24 mouse cellular contexts compared by ENCODE assay signal in the genomic region with DNA sequence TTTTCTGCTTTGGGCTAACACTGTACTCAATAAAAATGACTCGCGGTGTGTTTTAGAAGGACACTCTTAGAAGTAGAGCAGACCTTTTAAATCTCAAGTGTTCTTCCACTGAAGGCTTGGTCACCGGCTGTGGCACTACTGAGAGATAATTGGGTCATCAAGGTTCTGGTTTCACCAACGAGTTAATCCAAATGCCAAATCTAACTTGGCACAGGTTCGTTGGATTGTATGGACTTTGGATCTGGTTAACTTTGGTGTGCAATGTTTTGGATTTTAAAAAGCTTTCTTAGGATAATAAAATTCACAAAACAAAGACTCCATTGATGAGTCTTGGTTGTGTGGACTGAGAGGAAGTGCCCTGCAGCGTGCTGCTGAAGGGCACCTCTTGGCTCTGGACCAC. TPM values are rescaled to one million over a fixed set of nuclear protein-coding genes. Genes with fewer than 3 reads are reported as not detected.
A peak's percentile ranks its signal among the peaks of the same experiment; 100 is the strongest.
DNase-seq lines count a peak whose midpoint lies in the region; TF ChIP-seq lines count a peak whose summit lies in the region.
"Had no signal": no experiment of that assay in that cellular context is flagged by ENCODE, and none has a peak within 500 bp of the region (broad histone marks: within the 10 kb centered on the region; RNA-seq: fewer than 3 reads in every experiment).

No protein-coding gene starts in this region.

- TF ChIP-seq POLR2A in kidney, adult 2 months (IDR thresholded peaks at IDR 0.05; ENCODE audit: low read depth, low read length): no peak
- no peak for TF ChIP-seq POLR2A in liver, adult 2 months (IDR thresholded peaks at IDR 0.05; ENCODE audit: extremely low read depth, insufficient read depth, low read length)

- DNase-seq in kidney, adult 2 months: peak; percentile 51
- DNase-seq in kidney, postnatal 14 days: no peak
- DNase-seq in liver, adult 2 months (ENCODE audit: extremely low read depth, low read depth, low spot score): peak; percentile 87
- DNase-seq in liver (no peak), adipocyte (ENCODE audit: low spot score) (no peak)
- DNase-seq: adrenal gland, adult 8-10 months; adrenal gland, postnatal 14 days; adrenal gland, postnatal 36 days; cerebellum, adult 11-12 months; cerebellum, adult 2 months; cerebellum, adult 9-10 months; cerebellum, postnatal 10 days; cerebellum, postnatal 25 days; forebrain, postnatal 0 days had no signal

- TF ChIP-seq CTCF in kidney, adult 2 months (conservative IDR thresholded peaks at IDR 0.05; ENCODE audit: insufficient read depth, insufficient read length, low read depth, low read length): no peak
- TF ChIP-seq CTCF in liver, adult 2 months (IDR thresholded peaks at IDR 0.05; ENCODE audit: low read depth, low read length): no peak

- no peak overlapping the region for H3K27ac ChIP-seq in kidney, adult 2 months (ENCODE audit: insufficient read depth, low read depth, low read length)
- H3K27ac ChIP-seq in liver, adult 2 months (replicated peaks; ENCODE audit: insufficient read depth, low read depth, low read length): 0 out of 2 replicates have a peak overlapping the region, but pooled peaks have one; percentile 10
- H3K27ac ChIP-seq: embryonic facial prominence, embryonic 10.5 days; embryonic facial prominence, embryonic 12.5 days; forebrain, embryonic 13.5 days; forebrain, embryonic 15.5 days had no signal

- WGBS in kidney, adult 2 months: 72% methylated on average over 6 of the region's 6 CpGs
- 46% methylated on average over 6 of the region's 6 CpGs for WGBS in liver, adult 2 months

- no peaks in the 10 kb centered on the region for H3K27me3 ChIP-seq in kidney, adult 2 months (replicated peaks; ENCODE audit: control insufficient read depth, insufficient read depth, low read length)
- no peaks in the 10 kb centered on the region for H3K27me3 ChIP-seq in liver, adult 2 months (ENCODE audit: control insufficient read depth, insufficient read depth, low read length)
- H3K27me3 ChIP-seq: embryonic facial prominence, embryonic 12.5 days; forebrain, embryonic 13.5 days; forebrain, embryonic 15.5 days had no signal

- no peak overlapping the region for H3K4me3 ChIP-seq in kidney, adult 2 months (ENCODE audit: insufficient read depth, low read depth, low read length)
- no peak overlapping the region for H3K4me3 ChIP-seq in liver, adult 2 months (ENCODE audit: insufficient read depth, low read depth, low read length)
- H3K4me3 ChIP-seq: embryonic facial prominence, embryonic 10.5 days; embryonic facial prominence, embryonic 12.5 days; forebrain, embryonic 13.5 days; forebrain, embryonic 15.5 days had no signal

- H3K4me1 ChIP-seq in kidney, adult 2 months (ENCODE audit: control insufficient read depth, insufficient read depth, low read length): peaks cover 8% of the 10 kb centered on the region; the same call in 1 of the 2 replicates
- peaks cover 8% of the 10 kb centered on the region for H3K4me1 ChIP-seq in liver, adult 2 months (ENCODE audit: control insufficient read depth, insufficient read depth, low read length)
- H3K4me1 ChIP-seq: forebrain, embryonic 13.5 days; forebrain, embryonic 15.5 days had no signal

- H3K36me3 ChIP-seq in kidney, adult 2 months (ENCODE audit: control insufficient read depth, insufficient read depth, low read length): no peaks in the 10 kb centered on the region
- H3K36me3 ChIP-seq in liver, adult 2 months (ENCODE audit: control insufficient read depth, insufficient read depth, low read length): no peaks in the 10 kb centered on the region
- H3K36me3 ChIP-seq: embryonic facial prominence, embryonic 10.5 days; embryonic facial prominence, embryonic 12.5 days; forebrain, embryonic 15.5 days had no signal

- peaks cover 10% of the 10 kb centered on the region; the same call in 1 of the 2 replicates for H3K79me2 ChIP-seq in liver, adult 2 months (ENCODE audit: control insufficient read depth, insufficient read depth, low read length)

- no peak overlapping the region; the same call in 1 of the 2 replicates for H3K9ac ChIP-seq in liver, adult 2 months (ENCODE audit: low read depth, low read length)
- H3K9ac ChIP-seq: embryonic facial prominence, embryonic 12.5 days; forebrain, embryonic 13.5 days; forebrain, embryonic 15.5 days; forebrain, postnatal 0 days had no signal

RNA-seq across cellular contexts. Expression of a gene that starts 3.8 kb away (rescaled TPM):
- polyA plus RNA-seq in kidney, adult 2 months (2012; rRNA removed): 9.0 and 9.1 TPM in 2 replicates
- 72.3 TPM in 2 replicates for total RNA-seq in liver, adult 2 months (2014; rRNA removed)
- 45.8 and 53.6 TPM in 2 replicates for polyA plus RNA-seq in liver, adult 2 months (2012; rRNA removed)
- total RNA-seq: adrenal gland, adult 18-20 months; adrenal gland, postnatal 36 days; forebrain, postnatal 0 days; MEL had no signal
- polyA plus RNA-seq: C2C12; cerebellum, adult 2 months; cortical plate, adult 2 months; embryonic facial prominence, embryonic 10.5 days; embryonic facial prominence, embryonic 12.5 days; embryonic facial prominence, embryonic 14.5 days; forebrain, embryonic 13.5 days; forebrain, embryonic 15.5 days; forebrain, postnatal 0 days had no signal

RNA-seq across cellular contexts. Expression of a gene that starts 43.5 kb away (rescaled TPM):
- polyA plus RNA-seq in kidney, adult 2 months (2012; rRNA removed): 0.39 and 0.50 TPM in 2 replicates
- total RNA-seq in liver, adult 2 months (2014; rRNA removed): not detected in 2 replicates
- polyA plus RNA-seq in liver, adult 2 months (2012; rRNA removed): not detected in 2 replicates
- total RNA-seq: MEL had no signal

RNA-seq across cellular contexts. Expression of a gene that starts 48.4 kb away (rescaled TPM):
- 126 and 170 TPM in 2 replicates for polyA plus RNA-seq in kidney, adult 2 months (2012; rRNA removed)
- total RNA-seq in liver, adult 2 months (2014; rRNA removed): 56.6 and 69.9 TPM in 2 replicates
- polyA plus RNA-seq in liver, adult 2 months (2012; rRNA removed): 39.4 and 46.7 TPM in 2 replicates

RNA-seq across cellular contexts. Expression of a gene that starts 48.4 kb away (rescaled TPM):
- not detected in 2 replicates for polyA plus RNA-seq in kidney, adult 2 months (2012; rRNA removed)
- not detected in 2 replicates for total RNA-seq in liver, adult 2 months (2014; rRNA removed)
- not detected in 2 replicates for polyA plus RNA-seq in liver, adult 2 months (2012; rRNA removed)
- total RNA-seq: adrenal gland, adult 18-20 months; adrenal gland, postnatal 14 days; ES-E14; forebrain, postnatal 0 days; MEL had no signal
- polyA plus RNA-seq: C2C12; cerebellum, adult 2 months; cortical plate, adult 2 months; embryonic facial prominence, embryonic 10.5 days; embryonic facial prominence, embryonic 12.5 days; embryonic facial prominence, embryonic 14.5 days; forebrain, embryonic 13.5 days; forebrain, embryonic 15.5 days; forebrain, postnatal 0 days had no signal

Comparison
In these comparisons a context has a peak if more than half of its experiments do, and no peak if none do; other contexts are left out.
1. DNase-seq: peak in kidney, adult 2 months (single experiment) and liver, adult 2 months (single experiment); none in kidney, postnatal 14 days (single experiment), liver (single experiment) and adipocyte (single experiment).